Mouse (Mus musculus) megakaryocyte, embryonic 14.5 days (primary cell): Measurements from ENCODE around the gene Oprm1.

Source experiments
- FLI1 ChIP-seq: IDR thresholded peaks from 2 replicates; pipeline ENCODE4 v1.6.1; 2012; ENCODE audit warnings: low read length, inconsistent platforms, mixed read lengths
- GATA1 ChIP-seq: IDR thresholded peaks from 3 replicates; pipeline ENCODE4 v1.6.1; 2012; ENCODE audit warnings: mixed read lengths, low read length, inconsistent platforms, borderline replicate concordance

GRCm38 (mm10) chr10:7033459-7033858 lies 275.2 kb downstream of the Oprm1 start:
- TF ChIP-seq GATA1 (no peak), FLI1 (no peak)
